Mouse (Mus musculus) heart, embryonic 16.5 days (tissue): ENCODE measurements around the gene Adcy10. TPM values are rescaled to one million over a fixed set of nuclear protein-coding genes. Genes with fewer than 3 reads are reported as not detected.

Experiments
- ATAC-seq: fragments of 200-750 bp; cut with Nextera tagmentation; replicated peaks from 2 replicates; pipeline ENCODE4 v1.8.0; 2017; ENCODE audit warnings: moderate number of reproducible peaks; ENCODE audit not compliant: insufficient read depth, low FRiP score; ENCODE audit errors: extremely low read depth
- H3K27ac ChIP-seq: fragments of 300-500 bp; sonication (generic); 2 replicates; pipeline ENCODE4 v1.5.1; 2014; ENCODE audit warnings: mild to moderate bottlenecking, low read length, control low read depth, moderate library complexity
- H3K27me3 ChIP-seq: fragments of 300-500 bp; sonication (generic); 2 replicates; pipeline ENCODE4 v1.6.1; 2014; ENCODE audit warnings: low read length, mixed read lengths; ENCODE audit not compliant: control insufficient read depth, insufficient read depth
- H3K36me3 ChIP-seq: fragments of 300-500 bp; sonication (generic); 2 replicates; pipeline ENCODE4 v1.6.1; 2014; ENCODE audit not compliant: control insufficient read depth, insufficient read depth
- H3K4me1 ChIP-seq: fragments of 300-500 bp; sonication (generic); 2 replicates; pipeline ENCODE4 v1.6.1; 2014; ENCODE audit warnings: low read length, mixed read lengths; ENCODE audit not compliant: control insufficient read depth, insufficient read depth
- H3K4me2 ChIP-seq: fragments of 300-500 bp; sonication (generic); 2 replicates; pipeline ENCODE4 v1.6.1; 2014; ENCODE audit warnings: low read depth, mild to moderate bottlenecking, control low read depth, low read length
- H3K4me3 ChIP-seq: fragments of 300-500 bp; sonication (generic); 2 replicates; pipeline ENCODE4 v1.5.1; 2014; ENCODE audit warnings: mild to moderate bottlenecking, control low read depth, low read length
- H3K9ac ChIP-seq: fragments of 300-500 bp; sonication (generic); 2 replicates; pipeline ENCODE4 v1.6.1; 2014; ENCODE audit warnings: low read length, control low read depth
- H3K9me3 ChIP-seq: fragments of 300-500 bp; sonication (generic); replicated peaks from 2 replicates; pipeline ENCODE4 v1.6.1; 2016; ENCODE audit warnings: low read length; ENCODE audit not compliant: control insufficient read depth
- WGBS: fragments of 180-500 bp; shearing (Covaris S2); extraction: QIAGEN DNeasy Blood & Tissue Kit; methylation state at CpG from one replicate; pipeline ENCODE4 v1.1.7; 2014; 5-methylcytosine and 5-hydroxymethylcytosine counted together
- polyA plus RNA-seq: library from polyadenylated mRNA; unstranded; fragments of >200 nt; fragmentation: Nextera tagmentation; extraction: Ambion mirVana; gene quantifications from 2 replicates; pipeline ENCODE4 v1.2.1, GENCODE M21; 2015

The Adcy10 gene
- polyA plus RNA-seq, 1 experiment from 2014 or later, result not detected

DNA sequence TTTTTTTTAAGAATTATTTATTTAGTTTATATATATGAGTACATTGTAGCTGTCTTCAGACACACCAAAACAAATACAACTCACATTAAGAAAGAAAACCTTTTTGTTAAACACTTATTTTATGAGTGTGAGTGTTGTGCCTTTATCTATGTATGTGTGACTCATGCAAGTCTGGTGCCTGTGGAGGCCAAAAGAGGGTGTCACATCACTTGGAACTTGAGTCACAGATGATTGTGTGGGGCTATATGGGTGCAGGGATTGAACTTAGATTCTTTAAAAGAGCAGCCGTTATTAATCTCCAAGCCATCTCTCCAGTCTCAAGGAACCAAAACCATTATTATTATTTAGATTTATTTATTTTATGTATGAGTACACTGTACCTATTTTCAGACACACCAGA is 101.4 kb downstream of the Adcy10 start:
- Histone ChIP-seq H3K9ac (no peak overlapping the region), H3K4me3 (no peak overlapping the region), H3K27me3 (no peaks in the 10 kb centered on the region), H3K4me1 (peaks cover 40% of the 10 kb centered on the region), H3K9me3 (no peaks in the 10 kb centered on the region), H3K36me3 (no peaks in the 10 kb centered on the region), H3K27ac (no peak overlapping the region), H3K4me2 (no peak overlapping the region)
- 52% methylated on average over 1 of the region's 1 CpGs for WGBS
- ATAC-seq, result no peak

DNA sequence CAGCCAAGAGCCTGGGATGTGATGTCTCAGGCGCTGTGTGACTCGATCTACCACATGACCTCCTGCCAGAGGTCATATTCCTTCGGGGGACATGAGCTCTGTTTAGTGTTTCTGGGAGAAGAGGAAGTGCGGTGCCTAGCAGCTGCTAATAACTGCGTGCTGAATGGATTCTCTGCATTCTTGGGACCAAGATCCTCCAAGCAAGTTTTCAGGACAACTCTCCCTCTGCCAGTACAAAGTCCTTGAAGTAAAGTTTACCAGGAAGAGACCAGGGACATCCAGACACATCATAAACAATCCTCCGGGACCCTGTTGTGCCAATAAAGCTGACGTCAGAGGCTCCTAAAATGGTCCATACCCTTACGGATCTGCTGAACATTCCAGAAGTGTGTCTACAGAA is 102.9 kb downstream of the Adcy10 start:
- H3K4me2 ChIP-seq, result no peak overlapping the region
- H3K9me3 ChIP-seq, result no peaks in the 10 kb centered on the region
- peak overlapping the region; percentile 39; the same call in 1 of the 2 replicates for H3K27ac ChIP-seq
- no peaks in the 10 kb centered on the region for H3K27me3 ChIP-seq
- H3K4me3 ChIP-seq, result no peak overlapping the region
- peaks cover 4% of the 10 kb centered on the region; the same call in 1 of the 2 replicates for H3K36me3 ChIP-seq
- no peak for ATAC-seq
- WGBS, result 30% methylated on average over 8 of the region's 8 CpGs
- H3K4me1 ChIP-seq, result peaks cover 40% of the 10 kb centered on the region
- no peak overlapping the region for H3K9ac ChIP-seq

DNA sequence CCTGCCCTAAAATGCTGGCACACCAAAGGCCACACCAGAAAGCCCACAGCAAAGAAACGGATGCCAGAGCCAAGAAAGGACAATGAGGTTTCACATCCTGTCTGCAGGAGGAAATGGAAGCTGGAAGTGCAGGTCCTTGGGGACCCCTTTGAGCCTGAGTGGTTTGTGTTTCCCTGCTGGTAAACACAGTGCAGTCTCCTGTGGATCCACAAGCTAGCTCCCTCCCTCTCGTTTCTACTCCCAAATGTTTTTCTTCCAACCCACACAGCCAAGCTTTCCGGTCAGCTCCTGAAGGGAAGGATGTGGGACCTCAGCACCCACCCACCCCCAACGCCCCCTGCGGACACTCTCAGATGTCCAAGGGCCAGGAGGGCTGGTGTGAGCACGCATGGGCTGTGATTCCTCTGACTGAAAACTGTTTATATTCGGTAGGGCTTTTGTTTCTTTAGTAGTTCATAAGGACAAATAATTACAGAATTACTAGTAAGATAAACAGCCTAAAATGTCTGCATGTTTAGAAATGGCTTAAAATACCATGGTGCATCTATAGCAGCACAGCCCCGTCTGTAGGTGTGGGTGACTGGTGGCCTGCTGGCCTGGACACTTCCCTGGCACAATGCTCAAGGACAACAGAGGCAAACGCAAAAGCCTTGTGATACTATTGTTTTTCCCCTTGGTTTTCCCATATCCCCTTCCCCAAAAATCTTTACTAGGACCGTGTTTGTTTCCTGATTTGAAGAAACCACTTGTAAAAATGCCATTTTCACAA is 104.5 kb downstream of the Adcy10 start:
- H3K4me3 ChIP-seq, result no peak overlapping the region
- peaks cover 10% of the 10 kb centered on the region for H3K36me3 ChIP-seq
- peak; percentile 55 for ATAC-seq
- peak overlapping the region; percentile 81 for H3K27ac ChIP-seq
- H3K4me1 ChIP-seq, result peaks cover 40% of the 10 kb centered on the region
- 27% methylated on average over 10 of the region's 10 CpGs for WGBS
- H3K9ac ChIP-seq, result peak overlapping the region; percentile 39; the same call in 1 of the 2 replicates
- peak overlapping the region; percentile 39; the same call in 1 of the 2 replicates for H3K4me2 ChIP-seq
- no peaks in the 10 kb centered on the region for H3K9me3 ChIP-seq
- no peaks in the 10 kb centered on the region for H3K27me3 ChIP-seq

- Histone ChIP-seq H3K4me2 (no peak overlapping the region), H3K27ac (peak overlapping the region; percentile 5; the same call in 1 of the 2 replicates), H3K27me3 (no peaks in the 10 kb centered on the region), H3K36me3 (peaks cover 10% of the 10 kb centered on the region), H3K4me3 (no peak overlapping the region), H3K9ac (no peak overlapping the region), H3K4me1 (peaks cover 38% of the 10 kb centered on the region), H3K9me3 (no peaks in the 10 kb centered on the region)
- no peak for ATAC-seq
- 38% methylated on average over 8 of the region's 8 CpGs for WGBS
These were observed 105.8 kb downstream of the Adcy10 start for GRCm38 (mm10) chr1:165590760-165591159.

GRCm38 (mm10) chr1:165592295-165593082 is 107.5 kb downstream of the Adcy10 start:
- Histone ChIP-seq H3K27ac (peak overlapping the region; percentile 18; the same call in 1 of the 2 replicates), H3K27me3 (no peaks in the 10 kb centered on the region), H3K9me3 (no peaks in the 10 kb centered on the region), H3K4me3 (no peak overlapping the region), H3K4me1 (peaks cover 33% of the 10 kb centered on the region), H3K4me2 (no peak overlapping the region), H3K9ac (no peak overlapping the region), H3K36me3 (peaks cover 10% of the 10 kb centered on the region)
- ATAC-seq, result no peak
- WGBS, result 59% methylated on average over 14 of the region's 14 CpGs

GRCm38 (mm10) chr1:165594699-165595421 is 109.9 kb downstream of the Adcy10 start:
- no peak for ATAC-seq
- H3K4me2 ChIP-seq, result no peak overlapping the region
- H3K36me3 ChIP-seq, result peaks cover 15% of the 10 kb centered on the region
- H3K9me3 ChIP-seq, result no peaks in the 10 kb centered on the region
- H3K4me3 ChIP-seq, result no peak overlapping the region
- peaks cover 12% of the 10 kb centered on the region for H3K4me1 ChIP-seq
- no peak overlapping the region for H3K27ac ChIP-seq
- WGBS, result 73% methylated on average over 15 of the region's 15 CpGs
- H3K9ac ChIP-seq, result no peak overlapping the region
- H3K27me3 ChIP-seq, result no peaks in the 10 kb centered on the region

DNA sequence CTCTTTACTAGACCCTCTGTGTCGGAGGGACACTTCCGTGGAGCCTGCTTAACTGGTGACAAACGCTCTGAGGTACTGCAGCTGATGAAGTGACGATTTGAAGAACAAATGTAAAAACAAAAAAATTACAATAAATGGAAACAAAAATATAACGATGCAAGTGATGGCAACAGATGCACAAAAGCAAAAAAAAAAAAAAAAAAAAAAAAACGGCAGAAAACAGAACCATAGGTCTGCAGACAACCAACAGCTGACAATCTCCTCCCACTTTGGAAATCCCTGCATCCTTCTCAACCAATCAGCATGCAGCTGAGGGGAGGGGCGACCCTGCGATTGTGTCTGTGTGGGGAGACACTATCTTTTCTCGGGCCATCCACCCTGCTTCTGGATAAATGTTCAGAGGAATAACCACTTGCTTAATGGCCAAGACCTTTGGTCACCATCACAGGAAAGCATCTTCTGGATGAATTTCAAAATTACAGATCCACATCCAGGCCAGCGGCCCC is 116.8 kb downstream of the Adcy10 start:
- Histone ChIP-seq H3K9me3 (no peaks in the 10 kb centered on the region), H3K36me3 (peaks cover 27% of the 10 kb centered on the region), H3K4me2 (no peak overlapping the region), H3K9ac (no peak overlapping the region), H3K4me3 (no peak overlapping the region), H3K27me3 (no peaks in the 10 kb centered on the region), H3K27ac (no peak overlapping the region), H3K4me1 (peaks cover 8% of the 10 kb centered on the region)
- 83% methylated on average over 10 of the region's 10 CpGs for WGBS
- no peak for ATAC-seq

DNA sequence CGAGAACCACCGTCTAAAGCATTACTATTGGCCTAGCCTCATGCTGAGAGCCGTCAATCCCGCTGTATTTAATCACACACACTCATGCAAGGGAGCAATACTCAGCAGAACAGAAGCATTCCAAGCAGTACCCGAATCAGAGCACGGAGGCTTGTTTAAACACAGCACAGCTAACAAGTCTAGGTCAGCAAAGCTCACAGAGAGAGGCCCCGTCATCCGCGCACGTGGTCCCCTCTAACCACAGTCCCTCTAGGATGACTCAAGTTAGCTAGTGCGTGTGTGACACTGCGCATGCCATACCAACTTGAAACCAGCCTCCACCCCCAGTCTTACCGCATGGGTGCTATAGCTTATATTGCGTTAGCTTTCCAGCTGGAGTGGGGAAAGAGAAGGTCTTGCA is 118.2 kb downstream of the Adcy10 start:
- no peak for ATAC-seq
- WGBS, result 84% methylated on average over 14 of the region's 14 CpGs
- Histone ChIP-seq H3K4me2 (no peak overlapping the region), H3K4me3 (no peak overlapping the region), H3K27ac (no peak overlapping the region), H3K9ac (no peak overlapping the region), H3K9me3 (no peaks in the 10 kb centered on the region), H3K36me3 (peaks cover 23% of the 10 kb centered on the region), H3K4me1 (peaks cover 8% of the 10 kb centered on the region), H3K27me3 (no peaks in the 10 kb centered on the region)
